Comparison of ENCODE assay signal across 9 mouse cellular contexts in genomic region chr7:141432186-141432611, GRCm38 (mm10). TPM values are rescaled to one million over a fixed set of nuclear protein-coding genes. Genes with fewer than 3 reads are reported as not detected.
DNase-seq lines count a peak whose midpoint lies in the region.
"Had no signal": no experiment of that assay in that cellular context is flagged by ENCODE, and none has a peak within 500 bp of the region (broad histone marks: within the 10 kb centered on the region; RNA-seq: fewer than 3 reads in every experiment).

No protein-coding gene starts in this region.

- DNase-seq in heart, adult 18-20 months: peak; percentile 64 to 69
- no peak for DNase-seq in heart, postnatal 25 days (ENCODE audit: low spot score)
- DNase-seq in left cerebral cortex, postnatal 4 days: peak; percentile 66
- no peak for DNase-seq in left cerebral cortex, adult 18-20 months (ENCODE audit: low spot score in 2 of 2)
- DNase-seq in adrenal gland, adult 18-20 months (ENCODE audit: low spot score in 2 of 2): peak; percentile 66 to 74
- peak; percentile 83 for DNase-seq in cerebellum, adult 9-10 months
- DNase-seq in urinary bladder, adult 18-20 months (ENCODE audit: low spot score in 2 of 2): no peak
- no peak for DNase-seq in adipocyte (ENCODE audit: low spot score)
- DNase-seq: right cerebral cortex, postnatal 4 days had no signal

- intact Hi-C loops in heart, postnatal 25 days (cut with DNase I): no loop called here
- intact Hi-C loops in left cerebral cortex, postnatal 4 days (cut with DNase I): no loop called here

RNA-seq across cellular contexts. Expression of gene Cend1, which starts 2.9 kb away (rescaled TPM):
- total RNA-seq in heart, adult 18-20 months (2021): 1 to 10 TPM in 1 of 2 experiments, under 1 TPM in 1; 0.80 to 1.3 TPM
- total RNA-seq in heart, postnatal 25 days (2021): under 1 TPM; 0.75 to 0.84 TPM
- 100 to 1,000 TPM; 111 to 122 TPM for total RNA-seq in left cerebral cortex, postnatal 4 days (2021)
- total RNA-seq in left cerebral cortex, adult 18-20 months (2021): 100 to 1,000 TPM; 274 to 309 TPM
- 1 to 10 TPM; 1.7 to 2.4 TPM for total RNA-seq in adrenal gland, adult 18-20 months (2021)

RNA-seq across cellular contexts. Expression of gene Slc25a22, which starts 5.5 kb away (rescaled TPM):
- total RNA-seq in heart, adult 18-20 months (2021): 10 to 100 TPM; 45.6 to 59.1 TPM
- total RNA-seq in heart, postnatal 25 days (2021): 10 to 100 TPM; 58.8 to 72.6 TPM
- 100 to 1,000 TPM; 196 to 217 TPM for total RNA-seq in left cerebral cortex, postnatal 4 days (2021)
- 100 to 1,000 TPM; 251 to 254 TPM for total RNA-seq in left cerebral cortex, adult 18-20 months (2021)
- total RNA-seq in adrenal gland, adult 18-20 months (2021): 100 to 1,000 TPM; 104 to 105 TPM

RNA-seq across cellular contexts. Expression of gene Pidd1, which starts 11.6 kb away (rescaled TPM):
- under 1 TPM; 0.21 to 0.42 TPM for total RNA-seq in heart, adult 18-20 months (2021)
- under 1 TPM; 0.39 to 0.86 TPM for total RNA-seq in heart, postnatal 25 days (2021)
- 1 to 10 TPM; 5.5 to 6.6 TPM for total RNA-seq in left cerebral cortex, postnatal 4 days (2021)
- total RNA-seq in left cerebral cortex, adult 18-20 months (2021): 1 to 10 TPM; 1.1 to 1.4 TPM
- 1 to 10 TPM; 1.1 to 1.4 TPM for total RNA-seq in adrenal gland, adult 18-20 months (2021)

RNA-seq across cellular contexts. Expression of gene Rplp2, which starts 15.0 kb away (rescaled TPM):
- total RNA-seq in heart, adult 18-20 months (2021): 1,000 to 10,000 TPM in 1 of 2 experiments, 100 to 1,000 TPM in 1; 998 to 1,000 TPM
- 100 to 1,000 TPM; 862 to 950 TPM for total RNA-seq in heart, postnatal 25 days (2021)
- 100 to 1,000 TPM; 894 to 998 TPM for total RNA-seq in left cerebral cortex, postnatal 4 days (2021)
- 100 to 1,000 TPM; 555 to 600 TPM for total RNA-seq in left cerebral cortex, adult 18-20 months (2021)
- 1,000 to 10,000 TPM in 1 of 2 experiments, 100 to 1,000 TPM in 1; 949 to 1,096 TPM for total RNA-seq in adrenal gland, adult 18-20 months (2021)

RNA-seq across cellular contexts. Expression of gene Gatd1, which starts 18.3 kb away (rescaled TPM):
- 10 to 100 TPM; 11.3 to 12.4 TPM for total RNA-seq in heart, adult 18-20 months (2021)
- total RNA-seq in heart, postnatal 25 days (2021): 10 to 100 TPM; 13.8 to 14.2 TPM
- 10 to 100 TPM; 43.1 to 44.6 TPM for total RNA-seq in left cerebral cortex, postnatal 4 days (2021)
- 10 to 100 TPM; 40.4 to 45.1 TPM for total RNA-seq in left cerebral cortex, adult 18-20 months (2021)
- total RNA-seq in adrenal gland, adult 18-20 months (2021): 10 to 100 TPM; 25.5 to 35.3 TPM

Comparison
In these comparisons a context has a peak if more than half of its experiments do, and no peak if none do; other contexts are left out.
1. DNase-seq: peak in heart, adult 18-20 months (2 of 2), left cerebral cortex, postnatal 4 days (single experiment), adrenal gland, adult 18-20 months (2 of 2) and cerebellum, adult 9-10 months (single experiment); none in heart, postnatal 25 days (single experiment), left cerebral cortex, adult 18-20 months (0 of 2), urinary bladder, adult 18-20 months (0 of 2) and adipocyte (single experiment).
2. RNA of gene Cend1, which starts 2.9 kb away (total RNA-seq): 274 to 309 TPM in left cerebral cortex, adult 18-20 months and 111 to 122 TPM in left cerebral cortex, postnatal 4 days; 1.7 to 2.4 TPM in adrenal gland, adult 18-20 months, 0.80 to 1.3 TPM in heart, adult 18-20 months and 0.75 to 0.84 TPM in heart, postnatal 25 days; every median in the first group is over 10 times any median in the second.